10 mouse cellular contexts compared by ENCODE assay signal in genomic region chr8:11411504-11412124, GRCm38 (mm10).
DNase-seq lines count a peak whose midpoint lies in the region; ATAC-seq lines count a peak whose summit lies in the region.
"Had no signal": no experiment of that assay in that cellular context is flagged by ENCODE, and none has a peak within 500 bp of the region (broad histone marks: within the 10 kb centered on the region; RNA-seq: fewer than 3 reads in every experiment).

No protein-coding gene starts in this region.

- 52% methylated on average over 12 of the region's 12 CpGs for WGBS in hindbrain, embryonic 12.5 days
- 58% methylated on average over 12 of the region's 12 CpGs for WGBS in hindbrain, embryonic 16.5 days
- WGBS in neural tube, embryonic 14.5 days: 64% methylated on average over 12 of the region's 12 CpGs

- H3K4me3 ChIP-seq in hindbrain, embryonic 12.5 days: no peak overlapping the region
- no peak overlapping the region for H3K4me3 ChIP-seq in hindbrain, embryonic 16.5 days (ENCODE audit: low read length)
- no peak overlapping the region for H3K4me3 ChIP-seq in neural tube, embryonic 14.5 days (ENCODE audit: low read depth, low read length)
- H3K4me3 ChIP-seq: midbrain, embryonic 12.5 days had no signal

- no peaks in the 10 kb centered on the region for H3K27me3 ChIP-seq in hindbrain, embryonic 12.5 days
- H3K27me3 ChIP-seq in hindbrain, embryonic 16.5 days (replicated peaks; ENCODE audit: control insufficient read depth, insufficient read depth, low read length): no peaks in the 10 kb centered on the region
- no peaks in the 10 kb centered on the region for H3K27me3 ChIP-seq in neural tube, embryonic 14.5 days (ENCODE audit: control insufficient read depth, insufficient read depth, low read length)
- H3K27me3 ChIP-seq: midbrain, embryonic 12.5 days had no signal

- H3K4me2 ChIP-seq in hindbrain, embryonic 12.5 days (replicated peaks): no peak overlapping the region
- H3K4me2 ChIP-seq in hindbrain, embryonic 16.5 days (ENCODE audit: low read length): no peak overlapping the region
- H3K4me2 ChIP-seq in neural tube, embryonic 14.5 days (ENCODE audit: low read depth, low read length): no peak overlapping the region
- H3K4me2 ChIP-seq: midbrain, embryonic 12.5 days had no signal

- DNase-seq in brain, adult 2 months (ENCODE audit: low read depth, low spot score): peak; percentile 59
- peak; percentile 68 for DNase-seq in heart, postnatal 4 days
- no peak for DNase-seq in thymus, postnatal 4 days
- no peak for DNase-seq in thymus, postnatal 0 days (ENCODE audit: low spot score)
- DNase-seq in layer of hippocampus, adult 11-12 months (ENCODE audit: low spot score): no peak

- H3K9ac ChIP-seq in hindbrain, embryonic 12.5 days: peak overlapping the region; percentile 13; the same call in 1 of the 2 replicates
- H3K9ac ChIP-seq in hindbrain, embryonic 16.5 days (ENCODE audit: low read depth, low read length): no peak overlapping the region
- no peak overlapping the region for H3K9ac ChIP-seq in neural tube, embryonic 14.5 days (replicated peaks; ENCODE audit: low read depth, low read length)
- H3K9ac ChIP-seq: midbrain, embryonic 12.5 days had no signal

- no peaks in the 10 kb centered on the region for H3K9me3 ChIP-seq in hindbrain, embryonic 12.5 days (replicated peaks)
- H3K9me3 ChIP-seq in hindbrain, embryonic 16.5 days (ENCODE audit: control insufficient read depth, low read length): no peaks in the 10 kb centered on the region
- no peaks in the 10 kb centered on the region for H3K9me3 ChIP-seq in neural tube, embryonic 14.5 days (ENCODE audit: control insufficient read depth, low read length)
- H3K9me3 ChIP-seq: G1E; midbrain, embryonic 12.5 days had no signal

- no peaks in the 10 kb centered on the region for H3K36me3 ChIP-seq in hindbrain, embryonic 12.5 days
- no peaks in the 10 kb centered on the region for H3K36me3 ChIP-seq in hindbrain, embryonic 16.5 days (ENCODE audit: control insufficient read depth, insufficient read depth, low read length)
- H3K36me3 ChIP-seq in neural tube, embryonic 14.5 days (ENCODE audit: control insufficient read depth, insufficient read depth, low read length): no peaks in the 10 kb centered on the region
- H3K36me3 ChIP-seq: G1E; midbrain, embryonic 12.5 days had no signal

- H3K4me1 ChIP-seq in hindbrain, embryonic 12.5 days: peaks cover 27% of the 10 kb centered on the region
- H3K4me1 ChIP-seq in hindbrain, embryonic 16.5 days (ENCODE audit: control insufficient read depth, insufficient read depth, low read depth, low read length): peaks cover 14% of the 10 kb centered on the region
- peaks cover 11% of the 10 kb centered on the region for H3K4me1 ChIP-seq in neural tube, embryonic 14.5 days (ENCODE audit: control insufficient read depth, insufficient read depth, low read length)

- H3K27ac ChIP-seq in hindbrain, embryonic 12.5 days: no peak overlapping the region; the same call in 1 of the 2 replicates
- H3K27ac ChIP-seq in hindbrain, embryonic 16.5 days (ENCODE audit: low read depth, low read length): no peak overlapping the region
- no peak overlapping the region for H3K27ac ChIP-seq in neural tube, embryonic 14.5 days (ENCODE audit: low read depth, low read length)
- H3K27ac ChIP-seq: midbrain, embryonic 12.5 days had no signal

- ATAC-seq in hindbrain, embryonic 12.5 days (ENCODE audit: low FRiP score): no peak
- ATAC-seq in hindbrain, embryonic 16.5 days: no peak
- ATAC-seq in neural tube, embryonic 14.5 days (ENCODE audit: low read depth): peak; percentile 22; the same call in 1 of the 2 replicates

Comparison
In these comparisons a context has a peak if more than half of its experiments do, and no peak if none do; other contexts are left out.
1. DNase-seq: peak in brain, adult 2 months (single experiment) and heart, postnatal 4 days (single experiment); none in thymus, postnatal 4 days (single experiment), thymus, postnatal 0 days (single experiment) and layer of hippocampus, adult 11-12 months (single experiment).